Mouse (Mus musculus) kidney, adult 2 months (tissue): Measurements from ENCODE around the gene Mast4.

ENCODE experiments used
- CTCF ChIP-seq: fragments of 200-500 bp; conservative IDR thresholded peaks from 2 replicates; pipeline ENCODE4 v1.5.1; 2011; ENCODE audit warnings: low read depth, mild to moderate bottlenecking, control low read depth, low read length, moderate library complexity, mixed read lengths; ENCODE audit not compliant: insufficient read depth, insufficient read length
- POLR2A ChIP-seq: fragments of 200-500 bp; IDR thresholded peaks from one replicate; pipeline ENCODE4 v1.6.1; 2011; ENCODE audit warnings: low read depth, low read length, control low read depth

- no peak for TF ChIP-seq CTCF
- TF ChIP-seq POLR2A = no peak
Observed at GRCm38 (mm10) chr13:102755124-102755523, 579.2 kb downstream of the Mast4 start.
